Mouse (Mus musculus) liver, adult 2 months (tissue): ENCODE results near the gene Tmeff2. TPM values are rescaled to one million over a fixed set of nuclear protein-coding genes. Genes with fewer than 3 reads are reported as not detected.

Experiments used
- DNase-seq: peaks from one replicate; pipeline ENCODE4 v3.0.0-alpha.2; 2011; ENCODE audit warnings: low read depth, low spot score; ENCODE audit errors: extremely low read depth
- H3K27ac ChIP-seq: fragments of 200-500 bp; replicated peaks from 2 replicates; pipeline ENCODE4 v1.5.1; 2012; ENCODE audit warnings: low read depth, mild to moderate bottlenecking, control low read depth, inconsistent platforms, low read length; ENCODE audit not compliant: insufficient read depth
- H3K27me3 ChIP-seq: fragments of 200-500 bp; 2 replicates; pipeline ENCODE4 v1.6.1; 2012; ENCODE audit warnings: mild to moderate bottlenecking, moderate library complexity, low read length, inconsistent platforms; ENCODE audit not compliant: control insufficient read depth, insufficient read depth
- H3K36me3 ChIP-seq: fragments of 200-500 bp; 2 replicates; pipeline ENCODE4 v1.6.1; 2012; ENCODE audit warnings: low read length, inconsistent platforms; ENCODE audit not compliant: control insufficient read depth, insufficient read depth
- H3K4me1 ChIP-seq: fragments of 200-500 bp; 2 replicates; pipeline ENCODE4 v1.6.1; 2011; ENCODE audit warnings: low read length; ENCODE audit not compliant: control insufficient read depth, insufficient read depth
- H3K4me3 ChIP-seq: fragments of 200-500 bp; 2 replicates; pipeline ENCODE4 v1.5.1; 2011; ENCODE audit warnings: low read depth, mild to moderate bottlenecking, control low read depth, low read length, moderate library complexity; ENCODE audit not compliant: insufficient read depth
- H3K79me2 ChIP-seq: fragments of 200-500 bp; 2 replicates; pipeline ENCODE4 v1.6.1; 2012; ENCODE audit warnings: inconsistent platforms, mild to moderate bottlenecking, low read length, moderate library complexity; ENCODE audit not compliant: control insufficient read depth, insufficient read depth
- H3K9ac ChIP-seq: fragments of 200-500 bp; 2 replicates; pipeline ENCODE4 v1.6.1; 2012; ENCODE audit warnings: low read depth, mild to moderate bottlenecking, control low read depth, inconsistent platforms, low read length
- CTCF ChIP-seq: fragments of 200-500 bp; IDR thresholded peaks from 2 replicates; pipeline ENCODE4 v1.5.1; 2011; ENCODE audit warnings: low read depth, low read length, control low read depth
- POLR2A ChIP-seq: fragments of 200-500 bp; IDR thresholded peaks from 2 replicates; pipeline ENCODE4 v1.6.1; 2011; ENCODE audit warnings: low read length, control low read depth; ENCODE audit not compliant: insufficient read depth; ENCODE audit errors: extremely low read depth
- WGBS: fragments of 180-500 bp; shearing (Covaris S2); methylation state at CpG from one replicate; pipeline ENCODE4 v1.1.7; 2018; 5-methylcytosine and 5-hydroxymethylcytosine counted together
- polyA plus RNA-seq: library from polyadenylated mRNA; depleted of rRNA; stranded (reverse); fragments of >200 nt; gene quantifications from 2 replicates; pipeline ENCODE4 v1.2.3, GENCODE M21; 2012
- total RNA-seq: library from RNA; depleted of rRNA; stranded (reverse); fragments of >200 nt; gene quantifications from 2 replicates; pipeline ENCODE4 v1.2.3, GENCODE M21; 2014

Tmeff2 gene
- total and polyA plus RNA-seq, 2 experiments = 0.09 TPM; not detected in 1

GRCm38 (mm10) chr1:50927077-50927611 is 26.7 kb downstream of the Tmeff2 start:
- 2% methylated on average over 37 of the region's 37 CpGs for WGBS
- Histone ChIP-seq H3K79me2 (no peaks in the 10 kb centered on the region), H3K27ac (no peak overlapping the region), H3K4me3 (peak overlapping the region; percentile 43; the same call in 1 of the 2 replicates), H3K27me3 (peaks cover 25% of the 10 kb centered on the region), H3K9ac (no peak overlapping the region), H3K4me1 (peaks cover 4% of the 10 kb centered on the region), H3K36me3 (no peaks in the 10 kb centered on the region)
- TF ChIP-seq CTCF (peak; percentile 43), POLR2A (no peak)
- peak; percentile 7 for DNase-seq

- Histone ChIP-seq H3K79me2 (no peaks in the 10 kb centered on the region), H3K9ac (no peak overlapping the region), H3K4me1 (peaks cover 4% of the 10 kb centered on the region), H3K36me3 (no peaks in the 10 kb centered on the region), H3K4me3 (peak overlapping the region; percentile 43; the same call in 1 of the 2 replicates), H3K27me3 (peaks cover 25% of the 10 kb centered on the region), H3K27ac (no peak overlapping the region)
- WGBS = 3% methylated on average over 35 of the region's 35 CpGs
- TF ChIP-seq POLR2A = no peak
- DNase-seq = no peak
These were observed 27.3 kb downstream of the Tmeff2 start for GRCm38 (mm10) chr1:50927679-50928187.

- 31% methylated on average over 3 of the region's 3 CpGs for WGBS
- Histone ChIP-seq H3K27ac (no peak overlapping the region), H3K9ac (no peak overlapping the region), H3K4me3 (no peak overlapping the region), H3K36me3 (no peaks in the 10 kb centered on the region), H3K79me2 (no peaks in the 10 kb centered on the region), H3K27me3 (peaks cover 25% of the 10 kb centered on the region), H3K4me1 (peaks cover 4% of the 10 kb centered on the region)
- DNase-seq = no peak
- TF ChIP-seq CTCF = no peak
- no peak for TF ChIP-seq POLR2A
These were observed 28.3 kb downstream of the Tmeff2 start for GRCm38 (mm10) chr1:50928776-50929175.

- Histone ChIP-seq H3K4me3 (no peak overlapping the region), H3K79me2 (no peaks in the 10 kb centered on the region), H3K9ac (no peak overlapping the region), H3K27me3 (no peaks in the 10 kb centered on the region), H3K36me3 (no peaks in the 10 kb centered on the region), H3K4me1 (peaks cover 3% of the 10 kb centered on the region; the same call in 1 of the 2 replicates), H3K27ac (no peak overlapping the region)
- no peak for TF ChIP-seq POLR2A
- TF ChIP-seq CTCF = no peak
- no peak for DNase-seq
- 60% methylated on average over 2 of the region's 2 CpGs for WGBS
These were observed 34.6 kb downstream of the Tmeff2 start for GRCm38 (mm10) chr1:50935076-50935475.

- H3K27me3 ChIP-seq = no peaks in the 10 kb centered on the region
- no peaks in the 10 kb centered on the region for H3K36me3 ChIP-seq
- no peak overlapping the region for H3K27ac ChIP-seq
- H3K4me1 ChIP-seq = peaks cover 3% of the 10 kb centered on the region; the same call in 1 of the 2 replicates
- H3K79me2 ChIP-seq = no peaks in the 10 kb centered on the region
- no peak overlapping the region for H3K4me3 ChIP-seq
- no peak for TF ChIP-seq CTCF
- no peak for TF ChIP-seq POLR2A
- WGBS = 38% methylated on average over 2 of the region's 2 CpGs
- peak; percentile 71 for DNase-seq
- H3K9ac ChIP-seq = no peak overlapping the region
These were observed 35.0 kb downstream of the Tmeff2 start for GRCm38 (mm10) chr1:50935484-50935883.
